Mouse (Mus musculus) hindbrain, embryonic 16.5 days (tissue): Measurements from ENCODE around the gene Pusl1. TPM values are rescaled to one million over a fixed set of nuclear protein-coding genes. Genes with fewer than 3 reads are reported as not detected.
A peak's percentile ranks its signal among the peaks of the same experiment; 100 is the strongest.

Source experiments
- ATAC-seq: fragments of 200-750 bp; cut with Nextera tagmentation; 2 replicates; pipeline ENCODE4 v1.8.0; 2017; ENCODE audit warnings: moderate TSS enrichment, moderate library complexity
- H3K27ac ChIP-seq: fragments of 300-500 bp; sonication (generic); 2 replicates; pipeline ENCODE4 v1.5.1; 2014; ENCODE audit warnings: low read depth, mild to moderate bottlenecking, control low read depth, low read length, moderate library complexity
- H3K27me3 ChIP-seq: fragments of 300-500 bp; sonication (generic); replicated peaks from 2 replicates; pipeline ENCODE4 v1.6.1; 2014; ENCODE audit warnings: low read length; ENCODE audit not compliant: control insufficient read depth, insufficient read depth
- H3K36me3 ChIP-seq: fragments of 300-500 bp; sonication (generic); 2 replicates; pipeline ENCODE4 v1.6.1; 2014; ENCODE audit warnings: mild to moderate bottlenecking, low read length, moderate library complexity, mixed read lengths; ENCODE audit not compliant: control insufficient read depth, insufficient read depth
- H3K4me1 ChIP-seq: fragments of 300-500 bp; sonication (generic); 2 replicates; pipeline ENCODE4 v1.6.1; 2014; ENCODE audit warnings: low read depth, low read length; ENCODE audit not compliant: control insufficient read depth, insufficient read depth
- H3K4me2 ChIP-seq: fragments of 300-500 bp; sonication (generic); 2 replicates; pipeline ENCODE4 v1.6.1; 2014; ENCODE audit warnings: mild to moderate bottlenecking, low read length, control low read depth, moderate library complexity
- H3K4me3 ChIP-seq: fragments of 300-500 bp; sonication (generic); 2 replicates; pipeline ENCODE4 v1.5.1; 2014; ENCODE audit warnings: mild to moderate bottlenecking, low read length, control low read depth, moderate library complexity
- H3K9ac ChIP-seq: fragments of 300-500 bp; sonication (generic); 2 replicates; pipeline ENCODE4 v1.6.1; 2014; ENCODE audit warnings: low read depth, mild to moderate bottlenecking, control low read depth, low read length, moderate library complexity
- H3K9me3 ChIP-seq: fragments of 300-500 bp; sonication (generic); 2 replicates; pipeline ENCODE4 v1.6.1; 2014; ENCODE audit warnings: mild to moderate bottlenecking, low read length, moderate library complexity; ENCODE audit not compliant: control insufficient read depth
- WGBS: fragments of 180-500 bp; shearing (Covaris S2); extraction: QIAGEN DNeasy Blood & Tissue Kit; methylation state at CpG from one replicate; pipeline ENCODE4 v1.1.7; 2014; 5-methylcytosine and 5-hydroxymethylcytosine counted together
- polyA plus RNA-seq: library from polyadenylated mRNA; unstranded; fragments of >200 nt; fragmentation: Nextera tagmentation; extraction: Ambion mirVana; gene quantifications from 2 replicates; pipeline ENCODE4 v1.2.1, GENCODE M21; 2015

Gene Pusl1
- polyA plus RNA-seq, 1 experiment from 2014 or later, result 66.7 TPM

- Histone ChIP-seq H3K9me3 (no peaks in the 10 kb centered on the region), H3K4me2 (no peak overlapping the region), H3K27me3 (no peaks in the 10 kb centered on the region), H3K27ac (no peak overlapping the region; the same call in 1 of the 2 replicates), H3K4me3 (no peak overlapping the region), H3K4me1 (no peaks in the 10 kb centered on the region), H3K9ac (no peak overlapping the region), H3K36me3 (peaks cover 78% of the 10 kb centered on the region)
- 62% methylated on average over 3 of the region's 3 CpGs for WGBS
- ATAC-seq, result peak; percentile 67
Measured at GRCm38 (mm10) chr4:155901205-155901604, 9.6 kb upstream of the Pusl1 start.

- H3K4me2 ChIP-seq, result no peak overlapping the region
- H3K9ac ChIP-seq, result no peak overlapping the region
- no peak for ATAC-seq
- no peak overlapping the region for H3K4me3 ChIP-seq
- 96% methylated on average over 7 of the region's 7 CpGs for WGBS
- H3K27me3 ChIP-seq, result no peaks in the 10 kb centered on the region
- no peak overlapping the region for H3K27ac ChIP-seq
- H3K4me1 ChIP-seq, result peaks cover 14% of the 10 kb centered on the region
- H3K9me3 ChIP-seq, result no peaks in the 10 kb centered on the region
- H3K36me3 ChIP-seq, result peaks cover 67% of the 10 kb centered on the region
Measured at GRCm38 (mm10) chr4:155899355-155899754, 7.8 kb upstream of the Pusl1 start.

- 98% methylated on average over 2 of the region's 2 CpGs for WGBS
- Histone ChIP-seq H3K9ac (no peak overlapping the region), H3K4me1 (peaks cover 25% of the 10 kb centered on the region), H3K4me3 (no peak overlapping the region), H3K27me3 (no peaks in the 10 kb centered on the region), H3K4me2 (no peak overlapping the region), H3K27ac (no peak overlapping the region), H3K9me3 (no peaks in the 10 kb centered on the region), H3K36me3 (peaks cover 57% of the 10 kb centered on the region)
- ATAC-seq, result no peak
Measured at GRCm38 (mm10) chr4:155898318-155898717, 6.7 kb upstream of the Pusl1 start.

GRCm38 (mm10) chr4:155896461-155896860 is 4.9 kb upstream of the Pusl1 start:
- no peak overlapping the region for H3K4me2 ChIP-seq
- H3K9ac ChIP-seq, result no peak overlapping the region
- no peaks in the 10 kb centered on the region for H3K27me3 ChIP-seq
- no peaks in the 10 kb centered on the region for H3K9me3 ChIP-seq
- no peak overlapping the region for H3K27ac ChIP-seq
- WGBS, result 98% methylated on average over 12 of the region's 12 CpGs
- peaks cover 40% of the 10 kb centered on the region for H3K36me3 ChIP-seq
- peaks cover 31% of the 10 kb centered on the region for H3K4me1 ChIP-seq
- no peak overlapping the region for H3K4me3 ChIP-seq
- ATAC-seq, result no peak

- Histone ChIP-seq H3K27me3 (no peaks in the 10 kb centered on the region), H3K27ac (no peak overlapping the region), H3K9me3 (no peaks in the 10 kb centered on the region), H3K4me1 (peaks cover 31% of the 10 kb centered on the region), H3K4me2 (peak overlapping the region; percentile 93), H3K36me3 (peaks cover 34% of the 10 kb centered on the region), H3K4me3 (no peak overlapping the region), H3K9ac (no peak overlapping the region)
- ATAC-seq, result no peak
- WGBS, result 94% methylated on average over 4 of the region's 4 CpGs
Measured at GRCm38 (mm10) chr4:155895826-155896225, 4.2 kb upstream of the Pusl1 start.

- Histone ChIP-seq H3K9me3 (no peaks in the 10 kb centered on the region), H3K4me2 (peak overlapping the region; percentile 93), H3K27me3 (no peaks in the 10 kb centered on the region), H3K9ac (0 out of 2 replicates have a peak overlapping the region, but pooled peaks have one; percentile 16), H3K4me1 (peaks cover 37% of the 10 kb centered on the region), H3K27ac (peak overlapping the region; percentile 44; the same call in 1 of the 2 replicates), H3K4me3 (peak overlapping the region; percentile 97), H3K36me3 (peaks cover 29% of the 10 kb centered on the region)
- ATAC-seq, result no peak
- 34% methylated on average over 6 of the region's 6 CpGs for WGBS
Measured at GRCm38 (mm10) chr4:155895216-155895615, 3.6 kb upstream of the Pusl1 start.

- Histone ChIP-seq H3K9ac (peak overlapping the region; percentile 94), H3K36me3 (peaks cover 21% of the 10 kb centered on the region), H3K27ac (peak overlapping the region; percentile 63), H3K4me3 (peak overlapping the region; percentile 97), H3K9me3 (no peaks in the 10 kb centered on the region), H3K27me3 (no peaks in the 10 kb centered on the region), H3K4me1 (peaks cover 41% of the 10 kb centered on the region), H3K4me2 (peak overlapping the region; percentile 93)
- 14% methylated on average over 8 of the region's 8 CpGs for WGBS
- no peak for ATAC-seq
Measured at GRCm38 (mm10) chr4:155894311-155894881, 2.8 kb upstream of the Pusl1 start.

GRCm38 (mm10) chr4:155893212-155893690 is 1.7 kb upstream of the Pusl1 start:
- H3K4me2 ChIP-seq, result peak overlapping the region; percentile 93
- peak overlapping the region; percentile 97 for H3K4me3 ChIP-seq
- no peak overlapping the region for H3K27ac ChIP-seq
- peaks cover 41% of the 10 kb centered on the region for H3K4me1 ChIP-seq
- no peak for ATAC-seq
- no peaks in the 10 kb centered on the region for H3K27me3 ChIP-seq
- H3K9ac ChIP-seq, result peak overlapping the region; percentile 94
- no peaks in the 10 kb centered on the region for H3K9me3 ChIP-seq
- H3K36me3 ChIP-seq, result peaks cover 21% of the 10 kb centered on the region
- WGBS, result 64% methylated on average over 7 of the region's 8 CpGs

- Histone ChIP-seq H3K9me3 (no peaks in the 10 kb centered on the region), H3K27ac (peak overlapping the region; percentile 100), H3K36me3 (peaks cover 27% of the 10 kb centered on the region), H3K4me2 (peak overlapping the region; percentile 93), H3K9ac (peak overlapping the region; percentile 94), H3K4me1 (peaks cover 41% of the 10 kb centered on the region), H3K27me3 (no peaks in the 10 kb centered on the region), H3K4me3 (peak overlapping the region; percentile 97)
- peak; percentile 32 for ATAC-seq
- 6% methylated on average over 25 of the region's 37 CpGs for WGBS
Measured at GRCm38 (mm10) chr4:155892438-155893211, 1.0 kb upstream of the Pusl1 start.
